Mouse (Mus musculus) liver, adult 2 months (tissue): ENCODE data around the gene Podnl1. TPM values are rescaled to one million over a fixed set of nuclear protein-coding genes. Genes with fewer than 3 reads are reported as not detected.

Experiments used
- DNase-seq: peaks from one replicate; pipeline ENCODE4 v3.0.0-alpha.2; 2011; ENCODE audit warnings: low read depth, low spot score; ENCODE audit errors: extremely low read depth
- H3K27ac ChIP-seq: fragments of 200-500 bp; replicated peaks from 2 replicates; pipeline ENCODE4 v1.5.1; 2012; ENCODE audit warnings: low read depth, mild to moderate bottlenecking, control low read depth, inconsistent platforms, low read length; ENCODE audit not compliant: insufficient read depth
- H3K27me3 ChIP-seq: fragments of 200-500 bp; 2 replicates; pipeline ENCODE4 v1.6.1; 2012; ENCODE audit warnings: mild to moderate bottlenecking, moderate library complexity, low read length, inconsistent platforms; ENCODE audit not compliant: control insufficient read depth, insufficient read depth
- H3K36me3 ChIP-seq: fragments of 200-500 bp; 2 replicates; pipeline ENCODE4 v1.6.1; 2012; ENCODE audit warnings: low read length, inconsistent platforms; ENCODE audit not compliant: control insufficient read depth, insufficient read depth
- H3K4me1 ChIP-seq: fragments of 200-500 bp; 2 replicates; pipeline ENCODE4 v1.6.1; 2011; ENCODE audit warnings: low read length; ENCODE audit not compliant: control insufficient read depth, insufficient read depth
- H3K4me3 ChIP-seq: fragments of 200-500 bp; 2 replicates; pipeline ENCODE4 v1.5.1; 2011; ENCODE audit warnings: low read depth, mild to moderate bottlenecking, control low read depth, low read length, moderate library complexity; ENCODE audit not compliant: insufficient read depth
- H3K79me2 ChIP-seq: fragments of 200-500 bp; 2 replicates; pipeline ENCODE4 v1.6.1; 2012; ENCODE audit warnings: inconsistent platforms, mild to moderate bottlenecking, low read length, moderate library complexity; ENCODE audit not compliant: control insufficient read depth, insufficient read depth
- H3K9ac ChIP-seq: fragments of 200-500 bp; 2 replicates; pipeline ENCODE4 v1.6.1; 2012; ENCODE audit warnings: low read depth, mild to moderate bottlenecking, control low read depth, inconsistent platforms, low read length
- CTCF ChIP-seq: fragments of 200-500 bp; IDR thresholded peaks from 2 replicates; pipeline ENCODE4 v1.5.1; 2011; ENCODE audit warnings: low read depth, low read length, control low read depth
- POLR2A ChIP-seq: fragments of 200-500 bp; IDR thresholded peaks from 2 replicates; pipeline ENCODE4 v1.6.1; 2011; ENCODE audit warnings: low read length, control low read depth; ENCODE audit not compliant: insufficient read depth; ENCODE audit errors: extremely low read depth
- WGBS: fragments of 180-500 bp; shearing (Covaris S2); methylation state at CpG from one replicate; pipeline ENCODE4 v1.1.7; 2018; 5-methylcytosine and 5-hydroxymethylcytosine counted together
- polyA plus RNA-seq: library from polyadenylated mRNA; depleted of rRNA; stranded (reverse); fragments of >200 nt; gene quantifications from 2 replicates; pipeline ENCODE4 v1.2.3, GENCODE M21; 2012
- total RNA-seq: library from RNA; depleted of rRNA; stranded (reverse); fragments of >200 nt; gene quantifications from 2 replicates; pipeline ENCODE4 v1.2.3, GENCODE M21; 2014

The Podnl1 gene
- total and polyA plus RNA-seq, 2 experiments = 0.86 TPM; not detected in 1

DNA sequence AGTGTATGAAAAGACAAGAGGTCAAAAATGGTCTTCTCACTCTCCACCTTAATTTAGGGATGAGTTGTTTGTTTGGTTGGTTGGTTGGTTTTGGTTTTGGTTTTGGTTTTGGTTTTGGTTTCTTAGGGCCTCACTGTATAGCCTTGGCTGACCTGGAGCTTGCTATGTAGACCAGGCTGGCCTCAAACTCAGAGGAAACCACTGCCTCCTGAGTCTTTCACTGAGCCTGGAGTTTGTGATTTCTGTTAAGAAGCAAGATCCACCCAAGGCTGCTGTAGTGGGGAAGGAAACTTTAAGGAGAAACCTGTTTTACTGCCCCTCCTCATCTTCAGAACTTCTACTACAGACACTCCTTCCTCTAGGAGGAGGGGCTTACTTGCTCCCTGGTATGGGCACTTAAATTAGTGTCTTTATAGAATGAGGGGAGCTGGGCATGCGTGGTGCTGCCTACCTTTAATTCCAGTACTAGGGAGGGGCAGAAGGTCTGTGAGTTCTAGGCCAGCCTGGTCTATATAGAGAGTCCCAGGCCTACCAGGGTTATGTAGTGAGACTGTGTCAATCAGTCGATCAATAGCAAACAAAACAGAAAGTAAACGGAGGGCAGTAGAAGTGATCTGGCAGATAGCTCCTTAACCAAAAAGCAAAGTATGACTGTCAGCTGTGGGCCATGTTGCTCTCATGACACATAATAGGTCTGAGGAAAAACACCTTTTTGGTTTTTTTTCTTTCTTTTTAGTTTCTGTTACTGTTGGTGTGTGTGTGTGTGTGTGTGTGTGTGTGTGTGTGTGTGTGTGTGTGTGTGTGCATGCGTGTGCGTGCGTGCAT is 19.4 kb upstream of the Podnl1 start:
- Histone ChIP-seq H3K27me3 (no peaks in the 10 kb centered on the region), H3K4me3 (no peak overlapping the region), H3K4me1 (peaks cover 4% of the 10 kb centered on the region), H3K27ac (no peak overlapping the region), H3K9ac (no peak overlapping the region), H3K36me3 (no peaks in the 10 kb centered on the region), H3K79me2 (peaks cover 5% of the 10 kb centered on the region; the same call in 1 of the 2 replicates)
- DNase-seq = no peak
- 70% methylated on average over 6 of the region's 6 CpGs for WGBS
- TF ChIP-seq CTCF (no peak), POLR2A (no peak)

DNA sequence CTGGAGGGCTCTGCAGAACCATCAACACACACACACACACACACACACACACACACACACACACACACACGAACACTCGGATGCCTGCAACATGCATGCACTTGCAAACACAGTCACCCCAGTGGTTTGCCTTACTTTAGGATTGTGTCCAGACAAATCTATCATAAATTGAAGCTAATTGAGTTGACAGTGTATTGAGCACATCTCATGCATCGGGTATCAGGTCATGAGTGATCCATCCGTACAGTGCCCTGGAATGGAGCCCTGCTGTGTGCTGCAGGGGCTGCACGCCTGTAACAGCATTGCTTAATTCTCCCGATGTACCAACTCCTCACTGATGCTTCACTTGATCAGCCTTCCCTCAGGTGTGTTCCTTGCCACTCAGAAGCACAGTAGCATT is 10.1 kb upstream of the Podnl1 start:
- Histone ChIP-seq H3K36me3 (no peaks in the 10 kb centered on the region), H3K4me1 (no peaks in the 10 kb centered on the region), H3K27ac (no peak overlapping the region), H3K9ac (no peak overlapping the region), H3K4me3 (no peak overlapping the region), H3K27me3 (no peaks in the 10 kb centered on the region), H3K79me2 (no peaks in the 10 kb centered on the region)
- WGBS = 86% methylated on average over 6 of the region's 6 CpGs
- no peak for TF ChIP-seq POLR2A
- TF ChIP-seq CTCF = no peak
- no peak for DNase-seq

DNA sequence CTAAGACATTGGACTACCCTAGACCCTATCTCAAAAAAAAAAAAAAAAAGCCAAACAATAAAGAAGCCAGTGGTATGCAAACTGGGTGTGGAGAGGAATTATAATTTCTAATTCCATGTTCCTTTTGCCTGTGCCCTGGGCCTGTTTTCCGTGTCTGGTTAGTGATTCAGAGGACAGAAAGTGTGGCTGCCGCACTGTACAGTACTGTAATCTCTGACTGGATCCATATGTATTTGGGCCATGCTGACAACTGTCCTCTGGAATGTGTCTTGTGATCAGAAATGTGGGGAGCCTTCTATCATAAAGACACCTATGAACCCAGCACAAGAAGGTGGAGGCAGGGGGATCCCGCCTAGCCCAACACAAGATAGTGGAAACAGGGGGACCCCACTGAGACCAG is 3.6 kb upstream of the Podnl1 start:
- Histone ChIP-seq H3K27ac (no peak overlapping the region), H3K27me3 (no peaks in the 10 kb centered on the region), H3K4me1 (no peaks in the 10 kb centered on the region), H3K4me3 (no peak overlapping the region), H3K79me2 (no peaks in the 10 kb centered on the region), H3K36me3 (no peaks in the 10 kb centered on the region), H3K9ac (no peak overlapping the region)
- no peak for DNase-seq
- WGBS = 90% methylated on average over 3 of the region's 3 CpGs
- TF ChIP-seq POLR2A (no peak), CTCF (no peak)

DNA sequence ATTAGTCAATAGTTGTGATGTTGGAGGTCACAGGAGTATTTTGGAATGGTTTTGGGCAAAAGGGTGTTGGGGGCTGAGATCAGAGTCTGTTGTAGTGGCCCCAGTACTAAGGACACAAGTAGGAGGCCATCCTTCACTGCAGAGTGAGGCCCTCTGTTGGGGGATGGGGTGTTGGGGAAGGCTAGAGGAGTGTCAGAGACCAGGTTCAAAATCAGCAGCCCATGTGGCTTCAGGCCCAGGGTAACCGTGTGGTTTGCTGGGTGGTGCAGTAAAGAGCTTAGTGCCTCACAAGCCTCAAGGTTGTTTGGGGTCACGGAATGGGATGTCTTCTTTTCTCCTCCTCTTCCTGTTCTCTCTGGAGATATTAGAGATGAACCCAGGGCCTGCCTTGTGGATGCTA is 953 bp downstream of the Podnl1 start:
- no peaks in the 10 kb centered on the region for H3K27me3 ChIP-seq
- no peaks in the 10 kb centered on the region for H3K36me3 ChIP-seq
- H3K27ac ChIP-seq = no peak overlapping the region
- no peak overlapping the region for H3K9ac ChIP-seq
- no peaks in the 10 kb centered on the region for H3K79me2 ChIP-seq
- DNase-seq = no peak
- 78% methylated on average over 2 of the region's 2 CpGs for WGBS
- no peaks in the 10 kb centered on the region for H3K4me1 ChIP-seq
- H3K4me3 ChIP-seq = no peak overlapping the region
- no peak for TF ChIP-seq CTCF
- no peak for TF ChIP-seq POLR2A

DNA sequence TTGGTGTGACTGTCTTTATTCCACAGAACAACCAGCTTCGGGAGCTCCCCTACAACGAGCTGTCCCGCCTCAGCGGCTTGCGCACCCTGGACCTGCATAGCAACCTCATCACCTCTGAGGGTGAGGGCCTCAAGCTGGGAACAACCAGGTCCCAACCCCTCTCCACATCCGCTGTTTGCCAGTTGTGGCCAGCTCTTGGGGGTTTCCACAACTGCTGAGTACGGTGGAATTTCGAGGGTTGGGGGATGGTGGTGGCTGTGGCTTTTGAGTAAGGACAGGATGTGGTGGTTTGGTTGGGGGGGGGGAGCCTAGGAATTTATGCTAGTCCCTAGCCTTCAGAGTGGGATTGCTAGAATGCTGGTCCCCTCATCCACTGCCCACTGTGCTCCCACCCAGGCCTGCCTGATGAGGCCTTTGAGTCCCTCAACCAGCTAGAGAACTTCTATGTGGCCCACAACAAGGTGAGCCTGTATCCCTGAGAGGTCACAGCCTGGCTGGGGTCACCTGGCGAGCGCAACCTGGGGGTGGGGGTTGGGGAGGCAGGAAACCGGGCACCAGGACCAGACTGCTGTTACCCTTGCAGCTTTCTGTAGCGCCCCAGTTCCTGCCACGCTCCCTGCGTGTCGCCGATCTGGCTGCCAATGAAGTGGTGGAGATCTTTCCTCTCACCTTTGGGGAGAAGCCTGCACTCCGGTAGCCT is 1.6 kb downstream of the Podnl1 start:
- no peaks in the 10 kb centered on the region for H3K79me2 ChIP-seq
- WGBS = 76% methylated on average over 17 of the region's 17 CpGs
- TF ChIP-seq POLR2A (no peak), CTCF (no peak)
- H3K27me3 ChIP-seq = no peaks in the 10 kb centered on the region
- H3K4me3 ChIP-seq = no peak overlapping the region
- H3K4me1 ChIP-seq = no peaks in the 10 kb centered on the region
- no peak for DNase-seq
- no peak overlapping the region for H3K27ac ChIP-seq
- H3K36me3 ChIP-seq = no peaks in the 10 kb centered on the region
- H3K9ac ChIP-seq = no peak overlapping the region

DNA sequence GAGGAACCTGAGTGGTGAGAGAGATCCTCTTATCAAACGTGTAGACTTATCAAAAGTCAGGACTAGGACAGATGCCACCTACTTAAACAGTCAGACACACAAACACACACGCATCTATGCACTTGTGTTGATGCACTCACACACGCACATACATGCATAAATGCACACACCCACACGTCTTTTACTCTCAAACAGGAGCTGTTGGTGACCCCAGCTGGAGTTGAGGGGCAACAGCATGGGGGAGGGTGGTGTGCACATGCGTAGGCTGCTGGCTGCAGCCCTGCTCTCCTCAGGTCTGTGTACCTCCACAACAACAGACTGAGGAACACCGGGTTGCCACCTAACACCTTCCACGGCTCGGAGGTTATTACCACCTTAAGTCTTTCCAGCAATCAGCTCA is 2.5 kb downstream of the Podnl1 start:
- Histone ChIP-seq H3K9ac (no peak overlapping the region), H3K4me1 (no peaks in the 10 kb centered on the region), H3K36me3 (no peaks in the 10 kb centered on the region), H3K27ac (no peak overlapping the region), H3K79me2 (no peaks in the 10 kb centered on the region), H3K27me3 (no peaks in the 10 kb centered on the region), H3K4me3 (no peak overlapping the region)
- TF ChIP-seq POLR2A (no peak), CTCF (no peak)
- WGBS = 76% methylated on average over 8 of the region's 8 CpGs
- no peak for DNase-seq
